Mouse (Mus musculus) embryonic fibroblast, embryonic 13.5 days (primary cell): Measurements from ENCODE around the gene Prpf39. TPM values are rescaled to one million over a fixed set of nuclear protein-coding genes. Genes with fewer than 3 reads are reported as not detected.

Experiments used
- H3K27ac ChIP-seq: 2 replicates; pipeline ENCODE4 v1.5.1; 2012; ENCODE audit warnings: low read length, control low read depth, inconsistent platforms; ENCODE audit not compliant: insufficient read depth
- H3K4me1 ChIP-seq: 2 replicates; pipeline ENCODE4 v1.6.1; 2011; ENCODE audit warnings: low read length; ENCODE audit not compliant: control insufficient read depth, insufficient read depth
- H3K4me3 ChIP-seq: 2 replicates; pipeline ENCODE4 v1.5.1; 2011; ENCODE audit warnings: mild to moderate bottlenecking, control low read depth, low read length; ENCODE audit not compliant: insufficient read depth
- CTCF ChIP-seq: IDR thresholded peaks from 2 replicates; pipeline ENCODE4 v1.5.1; 2011; ENCODE audit warnings: mild to moderate bottlenecking, control low read depth, low read length, moderate library complexity, borderline replicate concordance; ENCODE audit not compliant: insufficient read depth
- POLR2A ChIP-seq: IDR thresholded peaks from 2 replicates; pipeline ENCODE4 v1.6.1; 2011; ENCODE audit warnings: low read depth, mild to moderate bottlenecking, control low read depth, low read length, moderate library complexity
- polyA plus RNA-seq: library from polyadenylated mRNA; stranded (reverse); fragments of >200 nt; gene quantifications from 2 replicates; pipeline ENCODE4 v1.2.4, GENCODE M21; 2011; ENCODE audit warnings: low read depth; ENCODE audit not compliant: missing spikeins, insufficient read length

Gene Prpf39
- 55.9 and 61.0 TPM in 2 replicates for polyA plus RNA-seq

- H3K27ac ChIP-seq, result peak within 1 kb of the TSS; percentile 63
- H3K4me3 ChIP-seq, result peak within 1 kb of the TSS; percentile 98
- peaks cover 6% of the 10 kb centered on the region for H3K4me1 ChIP-seq
- TF ChIP-seq CTCF, result no peak
- TF ChIP-seq POLR2A, result peak; percentile 94
These were observed at the start of gene Prpf39 for GRCm38 (mm10) chr12:65036190-65036870. Prpf39 (plus strand) TSS chr12:65036333.

GRCm38 (mm10) chr12:65007725-65008124, 28.4 kb upstream of the Prpf39 start:
- no peak overlapping the region for H3K4me3 ChIP-seq
- TF ChIP-seq CTCF (no peak), POLR2A (no peak)
- no peaks in the 10 kb centered on the region for H3K4me1 ChIP-seq
- H3K27ac ChIP-seq, result no peak overlapping the region

GRCm38 (mm10) chr12:65022842-65023241, 13.3 kb upstream of the Prpf39 start:
- H3K4me1 ChIP-seq, result no peaks in the 10 kb centered on the region
- no peak for TF ChIP-seq CTCF
- no peak for TF ChIP-seq POLR2A
- no peak overlapping the region for H3K4me3 ChIP-seq
- H3K27ac ChIP-seq, result no peak overlapping the region

- no peak overlapping the region for H3K4me3 ChIP-seq
- TF ChIP-seq POLR2A (no peak), CTCF (no peak)
- peaks cover 6% of the 10 kb centered on the region for H3K4me1 ChIP-seq
- peak overlapping the region; percentile 59; the same call in 1 of the 2 replicates for H3K27ac ChIP-seq
These were observed 319 bp upstream of the Prpf39 start for GRCm38 (mm10) chr12:65035839-65036189.

GRCm38 (mm10) chr12:65036892-65037545, 886 bp downstream of the Prpf39 start:
- peak overlapping the region; percentile 20; the same call in 1 of the 2 replicates for H3K27ac ChIP-seq
- H3K4me3 ChIP-seq, result peak overlapping the region; percentile 98
- TF ChIP-seq POLR2A (no peak), CTCF (no peak)
- H3K4me1 ChIP-seq, result peaks cover 6% of the 10 kb centered on the region

GRCm38 (mm10) chr12:65037546-65037937, 1.4 kb downstream of the Prpf39 start:
- Histone ChIP-seq H3K4me1 (peaks cover 6% of the 10 kb centered on the region), H3K27ac (peak overlapping the region; percentile 20; the same call in 1 of the 2 replicates), H3K4me3 (no peak overlapping the region)
- TF ChIP-seq CTCF, result no peak
- no peak for TF ChIP-seq POLR2A

- H3K4me3 ChIP-seq, result no peak overlapping the region
- H3K27ac ChIP-seq, result no peak overlapping the region
- H3K4me1 ChIP-seq, result no peaks in the 10 kb centered on the region
- TF ChIP-seq CTCF, result no peak
- TF ChIP-seq POLR2A, result no peak
These were observed 12.7 kb downstream of the Prpf39 start for GRCm38 (mm10) chr12:65048799-65049198.

GRCm38 (mm10) chr12:65058203-65058602, 22.1 kb downstream of the Prpf39 start:
- TF ChIP-seq CTCF, result no peak
- no peak for TF ChIP-seq POLR2A
- Histone ChIP-seq H3K27ac (no peak overlapping the region), H3K4me3 (no peak overlapping the region), H3K4me1 (no peaks in the 10 kb centered on the region)

GRCm38 (mm10) chr12:65061082-65061481, 24.9 kb downstream of the Prpf39 start:
- no peak overlapping the region for H3K27ac ChIP-seq
- H3K4me1 ChIP-seq, result no peaks in the 10 kb centered on the region
- no peak overlapping the region for H3K4me3 ChIP-seq
- TF ChIP-seq POLR2A (no peak), CTCF (no peak)

- Histone ChIP-seq H3K4me3 (no peak overlapping the region), H3K4me1 (no peaks in the 10 kb centered on the region; the same call in 1 of the 2 replicates), H3K27ac (no peak overlapping the region)
- TF ChIP-seq CTCF (no peak), POLR2A (no peak)
These were observed 29.1 kb downstream of the Prpf39 start for GRCm38 (mm10) chr12:65065241-65065640.

- Histone ChIP-seq H3K4me3 (no peak overlapping the region), H3K4me1 (no peaks in the 10 kb centered on the region; the same call in 1 of the 2 replicates), H3K27ac (no peak overlapping the region)
- TF ChIP-seq CTCF (no peak), POLR2A (no peak)
These were observed 30.1 kb downstream of the Prpf39 start for GRCm38 (mm10) chr12:65066234-65066633.
